Mouse (Mus musculus) stomach, embryonic 14.5 days (tissue): ENCODE measurements around the gene Mrpl2. TPM values are rescaled to one million over a fixed set of nuclear protein-coding genes. Genes with fewer than 3 reads are reported as not detected.

Experiments used
- ATAC-seq: fragments of 200-750 bp; cut with Nextera tagmentation; 2 replicates; pipeline ENCODE4 v1.8.0; 2017; ENCODE audit warnings: low read depth, moderate TSS enrichment; ENCODE audit not compliant: insufficient number of reproducible peaks, insufficient read depth, low FRiP score
- H3K27ac ChIP-seq: fragments of 300-500 bp; sonication (generic); 2 replicates; pipeline ENCODE4 v1.5.1; 2014; ENCODE audit warnings: mild to moderate bottlenecking, low read length, moderate library complexity, mixed read lengths
- H3K27me3 ChIP-seq: fragments of 300-500 bp; sonication (generic); 2 replicates; pipeline ENCODE4 v1.6.1; 2014; ENCODE audit warnings: low read length, control low read depth, mixed read lengths; ENCODE audit not compliant: control insufficient read depth, insufficient read depth
- H3K36me3 ChIP-seq: fragments of 300-500 bp; sonication (generic); 2 replicates; pipeline ENCODE4 v1.6.1; 2014; ENCODE audit warnings: mild to moderate bottlenecking, control low read depth, low read length, moderate library complexity, mixed read lengths; ENCODE audit not compliant: control insufficient read depth, insufficient read depth
- H3K4me1 ChIP-seq: fragments of 300-500 bp; sonication (generic); 2 replicates; pipeline ENCODE4 v1.6.1; 2014; ENCODE audit warnings: low read length, control low read depth, mixed read lengths; ENCODE audit not compliant: control insufficient read depth, insufficient read depth
- H3K4me2 ChIP-seq: fragments of 300-500 bp; sonication (generic); replicated peaks from 2 replicates; pipeline ENCODE4 v1.6.1; 2014; ENCODE audit warnings: low read depth, low read length, control low read depth
- H3K4me3 ChIP-seq: fragments of 300-500 bp; sonication (generic); 2 replicates; pipeline ENCODE4 v1.5.1; 2014; ENCODE audit warnings: low read depth, low read length, control low read depth
- H3K9ac ChIP-seq: fragments of 300-500 bp; sonication (generic); replicated peaks from 2 replicates; pipeline ENCODE4 v1.6.1; 2014; ENCODE audit warnings: low read depth, mild to moderate bottlenecking, control low read depth, low read length, moderate library complexity, mixed read lengths
- H3K9me3 ChIP-seq: fragments of 300-500 bp; sonication (generic); 2 replicates; pipeline ENCODE4 v1.6.1; 2016; ENCODE audit warnings: low read depth, low read length, control low read depth; ENCODE audit not compliant: control insufficient read depth
- WGBS: fragments of 180-500 bp; shearing (Covaris S2); extraction: QIAGEN DNeasy Blood & Tissue Kit; methylation state at CpG from one replicate; pipeline ENCODE4 v1.1.7; 2014; 5-methylcytosine and 5-hydroxymethylcytosine counted together
- polyA plus RNA-seq: library from polyadenylated mRNA; unstranded; fragments of >200 nt; fragmentation: Nextera tagmentation; extraction: Ambion mirVana; gene quantifications from 2 replicates; pipeline ENCODE4 v1.2.1, GENCODE M21; 2014

Mrpl2 gene
- polyA plus RNA-seq, 1 experiment from 2014 or later: 104 TPM

DNA sequence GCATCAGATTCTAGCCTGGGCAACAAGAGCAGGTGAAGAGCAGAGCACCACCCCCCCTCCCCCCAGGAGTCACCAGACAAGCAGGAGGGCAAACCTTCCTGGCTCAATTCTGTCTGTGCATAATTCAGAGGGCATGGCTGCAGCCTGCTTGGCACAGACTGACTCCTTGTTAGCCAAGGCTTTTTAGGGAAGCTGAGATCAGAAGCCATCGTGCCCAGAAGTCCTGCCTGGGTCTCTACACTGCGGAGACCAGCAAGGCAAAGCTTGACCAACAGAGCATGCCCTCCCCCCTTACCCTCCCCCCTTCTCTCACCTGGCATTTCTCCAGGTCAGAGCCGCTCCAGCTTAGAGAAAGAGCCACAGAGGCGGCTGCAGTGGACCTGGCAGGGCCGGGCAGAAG lies 16.7 kb downstream of the Mrpl2 start:
- H3K27ac ChIP-seq: no peak overlapping the region
- ATAC-seq: no peak
- no peaks in the 10 kb centered on the region for H3K27me3 ChIP-seq
- no peak overlapping the region for H3K4me2 ChIP-seq
- no peak overlapping the region for H3K4me3 ChIP-seq
- H3K9me3 ChIP-seq: no peaks in the 10 kb centered on the region
- peaks cover 75% of the 10 kb centered on the region for H3K36me3 ChIP-seq
- WGBS: 84% methylated on average over 5 of the region's 5 CpGs
- H3K4me1 ChIP-seq: no peaks in the 10 kb centered on the region
- H3K9ac ChIP-seq: no peak overlapping the region

- no peak overlapping the region for H3K27ac ChIP-seq
- no peak overlapping the region for H3K4me3 ChIP-seq
- no peaks in the 10 kb centered on the region for H3K27me3 ChIP-seq
- 90% methylated on average over 16 of the region's 16 CpGs for WGBS
- peaks cover 51% of the 10 kb centered on the region for H3K36me3 ChIP-seq
- no peak overlapping the region for H3K9ac ChIP-seq
- H3K4me1 ChIP-seq: no peaks in the 10 kb centered on the region
- H3K9me3 ChIP-seq: no peaks in the 10 kb centered on the region
- H3K4me2 ChIP-seq: no peak overlapping the region
- no peak for ATAC-seq
These were observed 21.7 kb downstream of the Mrpl2 start for GRCm38 (mm10) chr17:46667712-46668111.

DNA sequence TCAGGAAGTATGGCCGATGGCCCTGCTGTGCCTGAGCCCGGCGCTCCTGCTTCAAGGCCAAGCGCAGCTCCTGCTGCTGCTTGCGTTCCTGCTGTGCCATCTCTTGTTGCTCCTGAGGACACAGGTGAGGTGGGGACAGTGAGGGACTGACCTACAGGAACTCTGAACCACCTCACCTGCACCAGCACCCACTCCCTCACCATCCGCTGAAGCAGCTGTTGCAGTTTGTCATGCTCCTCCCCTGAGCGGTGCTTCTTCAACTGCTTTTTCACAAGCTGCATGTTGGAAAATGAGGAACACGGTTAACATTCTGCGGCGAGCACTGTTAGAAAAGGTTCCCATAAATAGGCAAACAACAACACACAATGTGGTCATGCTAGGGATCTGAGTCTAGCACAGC lies 23.9 kb downstream of the Mrpl2 start:
- H3K9ac ChIP-seq: no peak overlapping the region
- H3K4me3 ChIP-seq: no peak overlapping the region
- peaks cover 13% of the 10 kb centered on the region for H3K4me1 ChIP-seq
- no peaks in the 10 kb centered on the region for H3K27me3 ChIP-seq
- H3K4me2 ChIP-seq: no peak overlapping the region
- no peaks in the 10 kb centered on the region for H3K9me3 ChIP-seq
- 96% methylated on average over 10 of the region's 10 CpGs for WGBS
- H3K36me3 ChIP-seq: peaks cover 32% of the 10 kb centered on the region
- H3K27ac ChIP-seq: no peak overlapping the region
- no peak for ATAC-seq

GRCm38 (mm10) chr17:46673850-46674529 lies 28.0 kb downstream of the Mrpl2 start, which contains the start of gene Rrp36:
Rrp36 (minus strand) TSS chr17:46674352.
- peaks cover 44% of the 10 kb centered on the region for H3K36me3 ChIP-seq
- H3K27ac ChIP-seq: peak within 1 kb of the TSS; percentile 75
- no peaks in the 10 kb centered on the region for H3K27me3 ChIP-seq
- peak; percentile 94 for ATAC-seq
- under 1% methylated on average over 43 of the region's 43 CpGs for WGBS
- peak within 1 kb of the TSS; percentile 54 for H3K4me3 ChIP-seq
- no peaks in the 10 kb centered on the region for H3K9me3 ChIP-seq
- H3K9ac ChIP-seq: peak within 1 kb of the TSS; percentile 37
- H3K4me1 ChIP-seq: peaks cover 22% of the 10 kb centered on the region
- peak within 1 kb of the TSS; percentile 54 for H3K4me2 ChIP-seq

DNA sequence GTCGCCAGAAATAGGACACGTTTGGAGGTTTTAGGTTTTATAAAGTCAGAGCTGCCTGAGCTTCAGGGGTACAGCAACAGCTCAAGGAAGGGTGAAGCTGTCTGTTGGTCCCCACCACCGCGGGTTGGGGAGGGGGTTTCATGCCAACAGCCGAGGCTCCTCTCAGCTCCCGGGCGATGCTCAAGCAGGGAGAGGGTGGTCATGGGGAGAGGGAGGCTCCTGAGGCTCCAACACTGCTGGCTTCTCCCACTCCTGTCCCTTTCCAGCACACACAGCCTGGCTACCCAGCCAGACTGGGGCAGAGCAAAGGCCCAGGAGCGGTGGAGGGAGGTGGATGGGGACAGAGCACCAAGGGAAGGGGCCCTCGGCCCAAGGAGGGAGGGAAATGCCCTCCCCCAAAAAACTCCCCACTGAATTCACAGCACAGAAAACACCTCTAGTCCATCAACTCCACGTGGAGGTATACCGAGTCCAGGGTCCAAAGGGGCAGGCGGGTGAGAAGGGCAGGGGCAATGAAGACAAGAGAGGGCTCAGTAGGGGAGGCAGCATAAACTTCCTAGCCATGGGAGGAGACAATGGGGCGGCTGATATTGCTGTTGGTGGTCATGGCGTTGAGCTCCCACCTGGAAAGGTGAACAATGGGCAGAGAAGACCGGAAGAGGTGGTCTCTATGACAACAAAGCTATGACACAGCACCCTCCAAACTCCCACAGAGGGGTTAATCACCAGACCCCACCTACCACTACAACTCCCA lies 28.7 kb downstream of the Mrpl2 start:
- peaks cover 37% of the 10 kb centered on the region for H3K36me3 ChIP-seq
- peak overlapping the region; percentile 75 for H3K27ac ChIP-seq
- no peaks in the 10 kb centered on the region for H3K27me3 ChIP-seq
- 0 out of 2 replicates have a peak, but pooled peaks have one; percentile 4 for ATAC-seq
- WGBS: 16% methylated on average over 15 of the region's 15 CpGs
- H3K4me2 ChIP-seq: peak overlapping the region; percentile 51
- peaks cover 30% of the 10 kb centered on the region for H3K4me1 ChIP-seq
- peak overlapping the region; percentile 54 for H3K4me3 ChIP-seq
- H3K9ac ChIP-seq: peak overlapping the region; percentile 37; the same call in 1 of the 2 replicates
- H3K9me3 ChIP-seq: no peaks in the 10 kb centered on the region

GRCm38 (mm10) chr17:46678416-46678815 lies 32.4 kb downstream of the Mrpl2 start, which contains the start of gene Mea1:
Mea1 (plus strand) TSS chr17:46678793.
- H3K9me3 ChIP-seq: no peaks in the 10 kb centered on the region
- peak within 1 kb of the TSS; percentile 64 for H3K9ac ChIP-seq
- no peak within 1 kb of the TSS for H3K27ac ChIP-seq
- no peaks in the 10 kb centered on the region for H3K27me3 ChIP-seq
- H3K4me3 ChIP-seq: peak within 1 kb of the TSS; percentile 89
- 87% methylated on average over 8 of the region's 9 CpGs for WGBS
- no peak for ATAC-seq
- H3K36me3 ChIP-seq: peaks cover 36% of the 10 kb centered on the region
- peaks cover 35% of the 10 kb centered on the region for H3K4me1 ChIP-seq
- peak within 1 kb of the TSS; percentile 53 for H3K4me2 ChIP-seq

DNA sequence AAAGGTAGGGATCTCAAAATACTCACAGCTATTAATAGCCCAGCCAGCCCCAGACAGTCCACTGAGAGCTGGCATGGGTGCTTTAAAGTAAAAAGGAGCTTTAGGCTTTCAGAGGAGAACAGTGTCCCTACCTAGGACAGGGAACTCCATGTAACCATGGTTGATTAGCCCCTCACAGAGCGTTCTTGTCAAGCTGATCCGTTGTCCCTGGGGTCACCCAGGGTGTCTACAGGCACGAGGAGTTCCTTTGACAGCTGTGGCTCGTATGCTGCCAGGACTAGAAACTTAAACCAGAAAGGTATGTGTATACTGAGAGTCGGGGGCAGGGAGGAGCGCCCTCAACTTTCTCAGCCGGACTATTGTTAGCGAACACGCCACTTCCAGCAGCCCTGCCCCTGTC lies 32.9 kb downstream of the Mrpl2 start:
- ATAC-seq: no peak
- Histone ChIP-seq H3K27ac (no peak overlapping the region), H3K4me3 (peak overlapping the region; percentile 89; the same call in 1 of the 2 replicates), H3K9ac (no peak overlapping the region; the same call in 1 of the 2 replicates), H3K4me2 (peak overlapping the region; percentile 53), H3K36me3 (peaks cover 40% of the 10 kb centered on the region), H3K9me3 (no peaks in the 10 kb centered on the region), H3K4me1 (peaks cover 34% of the 10 kb centered on the region), H3K27me3 (no peaks in the 10 kb centered on the region)
- WGBS: 18% methylated on average over 9 of the region's 9 CpGs

DNA sequence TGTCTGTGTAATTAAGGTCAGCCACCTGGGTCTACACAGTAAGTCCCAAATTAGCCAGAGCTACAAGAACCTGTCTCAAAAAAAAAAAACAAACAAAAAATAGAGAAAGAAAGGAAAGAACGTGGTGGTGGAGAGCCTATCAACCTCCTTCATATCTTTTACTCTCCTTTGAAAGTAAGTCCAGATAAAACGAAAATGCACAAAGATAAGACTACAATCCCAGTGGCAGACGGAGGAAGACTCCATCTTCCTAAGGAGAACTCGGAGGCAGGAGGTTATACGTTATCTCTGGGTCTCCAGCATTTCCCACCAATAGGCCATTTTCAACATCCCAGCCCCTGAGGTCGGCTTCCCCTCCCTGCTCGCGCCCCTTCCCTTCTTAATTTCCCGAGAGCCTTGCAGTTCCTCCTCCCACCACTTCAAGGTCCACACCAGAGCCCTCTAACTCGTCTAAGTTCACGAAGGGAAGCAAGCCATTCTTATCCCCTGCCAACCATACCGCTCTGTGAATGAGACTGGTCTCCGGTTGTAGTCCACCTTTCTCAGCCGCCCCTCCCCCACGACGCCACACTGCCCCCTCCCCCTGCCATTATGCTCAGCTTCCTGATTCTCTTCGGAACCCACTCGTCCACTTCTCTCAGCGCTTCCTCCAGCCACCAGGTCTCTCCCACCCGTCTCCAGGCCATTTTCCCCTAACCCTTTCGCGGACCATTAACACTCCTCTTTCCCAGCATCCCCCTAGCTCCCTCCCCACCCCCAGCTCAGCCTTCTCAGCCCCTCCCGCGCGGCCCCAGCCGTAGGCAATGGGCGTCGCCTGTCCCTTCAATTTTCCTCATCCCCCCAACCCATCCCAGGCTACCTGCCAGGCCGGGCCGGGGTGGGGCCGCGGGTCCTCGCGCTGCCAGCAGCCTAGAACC lies 34.1 kb downstream of the Mrpl2 start:
- Histone ChIP-seq H3K9me3 (no peaks in the 10 kb centered on the region), H3K27me3 (no peaks in the 10 kb centered on the region), H3K27ac (peak overlapping the region; percentile 89), H3K4me3 (peak overlapping the region; percentile 89), H3K9ac (peak overlapping the region; percentile 64), H3K4me2 (peak overlapping the region; percentile 53), H3K36me3 (peaks cover 49% of the 10 kb centered on the region), H3K4me1 (peaks cover 25% of the 10 kb centered on the region)
- under 1% methylated on average over 34 of the region's 34 CpGs for WGBS
- no peak; the same call in 1 of the 2 replicates for ATAC-seq
